Mouse (Mus musculus) neural tube, embryonic 15.5 days (tissue): ENCODE results near the gene Trmt61a. TPM values are rescaled to one million over a fixed set of nuclear protein-coding genes. Genes with fewer than 3 reads are reported as not detected.
"Not testable (repeated sequence)": the region's sequence is repeated elsewhere in the genome, so short reads cannot be mapped to it uniquely, and the experiment has no call there.

Experiments
- ATAC-seq: fragments of 200-750 bp; cut with Nextera tagmentation; 2 replicates; pipeline ENCODE4 v1.8.0; 2017; ENCODE audit warnings: mild to moderate bottlenecking, moderate TSS enrichment, moderate library complexity; ENCODE audit not compliant: low FRiP score
- H3K27ac ChIP-seq: fragments of 300-500 bp; sonication (generic); replicated peaks from 2 replicates; pipeline ENCODE4 v1.5.1; 2015; ENCODE audit warnings: mild to moderate bottlenecking, inconsistent platforms
- H3K27me3 ChIP-seq: fragments of 300-500 bp; sonication (generic); replicated peaks from 2 replicates; pipeline ENCODE4 v1.6.1; 2015; ENCODE audit warnings: inconsistent platforms
- H3K36me3 ChIP-seq: fragments of 300-500 bp; sonication (generic); 2 replicates; pipeline ENCODE4 v1.6.1; 2015; ENCODE audit warnings: inconsistent platforms
- H3K4me1 ChIP-seq: fragments of 300-500 bp; sonication (generic); 2 replicates; pipeline ENCODE4 v1.6.1; 2015; ENCODE audit warnings: inconsistent platforms
- H3K4me2 ChIP-seq: fragments of 300-500 bp; sonication (generic); 2 replicates; pipeline ENCODE4 v1.6.1; 2015; ENCODE audit warnings: inconsistent platforms, mild to moderate bottlenecking, moderate library complexity
- H3K4me3 ChIP-seq: fragments of 300-500 bp; sonication (generic); replicated peaks from 2 replicates; pipeline ENCODE4 v1.5.1; 2015; ENCODE audit warnings: mild to moderate bottlenecking, inconsistent platforms
- H3K9ac ChIP-seq: fragments of 300-500 bp; sonication (generic); replicated peaks from 2 replicates; pipeline ENCODE4 v1.6.1; 2015; ENCODE audit warnings: mild to moderate bottlenecking, inconsistent platforms
- H3K9me3 ChIP-seq: fragments of 300-500 bp; sonication (generic); replicated peaks from 2 replicates; pipeline ENCODE4 v1.6.1; 2016; ENCODE audit warnings: inconsistent platforms
- WGBS: fragments of 180-500 bp; shearing (Covaris S2); methylation state at CpG from one replicate; pipeline ENCODE4 v1.1.7; 2015; ENCODE audit warnings: mixed read lengths; 5-methylcytosine and 5-hydroxymethylcytosine counted together
- polyA plus RNA-seq: library from polyadenylated mRNA; unstranded; fragments of >200 nt; fragmentation: Nextera tagmentation; extraction: Ambion mirVana; gene quantifications from 2 replicates; pipeline ENCODE4 v1.2.1, GENCODE M21; 2015

The Trmt61a gene
- polyA plus RNA-seq, 1 experiment from 2014 or later = 10.8 TPM

DNA sequence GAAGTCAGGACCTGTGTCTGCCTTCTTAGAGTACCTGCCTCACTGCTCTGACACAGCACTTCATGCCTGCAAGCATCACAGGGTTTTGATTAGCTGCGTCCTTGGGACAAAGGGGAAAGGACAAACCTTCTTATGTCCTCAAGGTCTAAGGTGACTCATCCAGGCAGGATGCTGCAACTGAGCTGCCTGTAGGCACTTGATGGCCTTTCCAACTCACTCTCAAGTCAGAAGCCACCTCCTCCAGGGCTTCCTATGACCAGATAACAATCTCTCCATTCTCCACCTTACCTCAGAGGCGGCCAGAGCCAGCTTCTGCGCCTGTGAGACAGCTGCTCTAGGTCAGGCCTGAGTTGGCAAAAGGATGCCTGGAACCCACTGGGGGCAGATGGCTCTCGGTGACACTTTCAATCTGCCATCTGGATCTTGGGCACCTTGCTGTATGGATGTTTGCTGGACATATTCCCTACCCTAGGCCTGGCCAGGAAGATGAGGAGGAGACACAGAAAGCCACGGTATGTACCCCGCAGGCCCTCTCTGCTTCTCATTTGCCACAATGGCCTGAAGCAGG is 20.5 kb downstream of the Trmt61a start:
- Histone ChIP-seq H3K4me3 (no peak overlapping the region), H3K27ac (no peak overlapping the region), H3K9ac (no peak overlapping the region), H3K36me3 (no peaks in the 10 kb centered on the region), H3K4me1 (peaks cover 31% of the 10 kb centered on the region), H3K9me3 (no peaks in the 10 kb centered on the region), H3K4me2 (no peak overlapping the region), H3K27me3 (no peaks in the 10 kb centered on the region)
- WGBS = 78% methylated on average over 6 of the region's 6 CpGs
- no peak for ATAC-seq

DNA sequence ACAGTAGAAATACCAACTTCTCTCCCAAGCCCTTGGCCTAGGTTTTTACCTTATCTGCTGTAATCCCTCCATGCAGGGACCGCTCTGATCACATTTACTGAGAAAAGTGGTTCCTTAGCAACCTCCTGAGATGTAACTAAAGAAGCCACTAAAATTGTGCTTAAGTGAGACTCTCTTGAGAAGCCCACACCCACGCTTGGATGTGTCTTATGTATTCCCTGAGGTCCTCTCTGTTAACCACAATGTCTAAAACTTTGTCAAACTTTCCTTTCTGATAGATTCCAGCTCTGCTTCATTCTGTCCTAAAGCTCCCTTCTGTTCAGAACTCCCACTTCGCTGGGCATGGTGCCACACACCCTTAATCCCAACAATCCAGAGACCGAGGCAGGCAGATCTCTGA is 21.6 kb downstream of the Trmt61a start:
- H3K4me2 ChIP-seq = no peak overlapping the region

DNA sequence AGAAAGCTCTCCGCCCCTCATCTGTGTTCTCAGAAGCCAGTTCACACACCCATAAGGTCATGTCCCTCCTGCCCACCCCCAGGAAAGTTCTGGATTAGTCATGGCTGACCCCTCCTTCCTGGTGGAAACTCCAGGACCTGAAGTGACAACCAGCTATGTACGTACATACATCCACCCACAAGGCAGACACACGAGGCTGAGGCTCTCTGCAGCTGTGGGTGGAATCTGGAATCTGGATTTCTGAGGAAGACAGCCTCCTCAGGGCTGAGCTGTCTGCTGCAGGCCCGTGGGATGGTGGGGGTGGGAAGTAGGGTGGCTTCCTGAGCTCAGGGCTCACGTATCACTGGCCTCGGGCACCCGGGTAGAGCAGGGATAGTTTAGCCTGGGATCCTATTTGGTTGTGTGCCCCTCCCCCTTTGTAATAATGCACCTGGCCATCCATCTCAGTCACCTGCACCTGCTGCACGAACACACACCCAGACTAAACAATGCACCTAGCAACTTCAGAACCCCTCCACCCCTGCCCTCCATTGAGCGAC is 23.1 kb downstream of the Trmt61a start:
- no peak for ATAC-seq
- no peaks in the 10 kb centered on the region for H3K36me3 ChIP-seq
- no peak overlapping the region for H3K27ac ChIP-seq
- no peak overlapping the region for H3K4me2 ChIP-seq
- no peak overlapping the region for H3K9ac ChIP-seq
- H3K9me3 ChIP-seq = no peaks in the 10 kb centered on the region
- H3K27me3 ChIP-seq = no peaks in the 10 kb centered on the region
- 75% methylated on average over 9 of the region's 9 CpGs for WGBS
- H3K4me3 ChIP-seq = no peak overlapping the region
- H3K4me1 ChIP-seq = peaks cover 17% of the 10 kb centered on the region

More for the DNA sequence above, 21.6 kb downstream of the Trmt61a start:
- Histone ChIP-seq H3K27me3 (no peaks in the 10 kb centered on the region), H3K27ac (no peak overlapping the region), H3K4me1 (peaks cover 23% of the 10 kb centered on the region), H3K36me3 (no peaks in the 10 kb centered on the region), H3K4me3 (no peak overlapping the region), H3K9ac (no peak overlapping the region), H3K9me3 (no peaks in the 10 kb centered on the region)
- WGBS = 89% methylated on average over 4 of the region's 4 CpGs
- ATAC-seq = no peak

DNA sequence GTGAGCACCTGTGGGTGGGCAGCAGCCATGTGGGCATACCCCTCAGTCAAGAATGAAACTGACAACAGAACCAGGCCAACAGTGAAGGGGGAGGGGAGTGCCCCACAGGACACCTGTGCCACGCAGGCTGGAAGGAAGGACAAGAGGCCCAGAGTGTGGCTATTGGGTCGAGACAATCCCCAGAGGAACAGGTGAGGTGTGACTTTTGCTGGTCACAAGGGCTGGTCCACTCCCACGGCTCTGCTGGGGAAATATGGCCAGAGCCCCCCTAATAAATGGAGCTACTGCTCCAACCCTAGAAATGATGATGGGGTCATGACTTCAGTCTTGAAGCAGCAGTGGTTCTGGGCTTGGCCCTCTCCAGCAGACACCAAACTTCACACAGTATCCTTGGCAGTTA is 25.4 kb downstream of the Trmt61a start:
- Histone ChIP-seq H3K27ac (no peak overlapping the region), H3K4me2 (no peak overlapping the region), H3K9ac (no peak overlapping the region), H3K4me3 (no peak overlapping the region), H3K36me3 (peaks cover 8% of the 10 kb centered on the region), H3K9me3 (no peaks in the 10 kb centered on the region), H3K4me1 (peaks cover 12% of the 10 kb centered on the region), H3K27me3 (no peaks in the 10 kb centered on the region)
- 86% methylated on average over 3 of the region's 3 CpGs for WGBS
- ATAC-seq = no peak

DNA sequence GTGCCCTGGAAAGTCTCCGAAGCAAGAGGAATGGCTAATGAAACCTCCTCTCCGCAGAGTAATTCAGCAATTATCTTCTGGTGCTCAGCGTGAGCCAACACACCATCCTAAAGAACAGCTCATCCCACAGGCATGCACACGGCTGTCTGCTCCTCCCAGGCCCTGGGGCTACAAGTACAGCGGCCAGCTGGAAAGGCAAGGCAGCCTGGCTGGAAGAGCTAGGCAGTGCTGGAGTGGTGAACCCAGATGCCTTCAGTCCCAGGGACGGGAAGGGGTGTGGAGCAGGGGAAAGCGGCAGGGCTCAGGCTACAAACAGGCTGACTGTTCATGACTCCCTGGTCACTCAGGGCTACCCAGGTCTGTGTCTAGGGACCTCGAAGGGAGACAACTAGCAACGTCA is 26.7 kb downstream of the Trmt61a start:
- H3K9me3 ChIP-seq = no peaks in the 10 kb centered on the region
- no peak overlapping the region for H3K4me3 ChIP-seq
- ATAC-seq = no peak
- no peak overlapping the region for H3K9ac ChIP-seq
- peaks cover 19% of the 10 kb centered on the region for H3K36me3 ChIP-seq
- H3K27ac ChIP-seq = peak overlapping the region; percentile 24
- H3K27me3 ChIP-seq = no peaks in the 10 kb centered on the region
- H3K4me2 ChIP-seq = no peak overlapping the region
- peaks cover 12% of the 10 kb centered on the region for H3K4me1 ChIP-seq
- 32% methylated on average over 9 of the region's 9 CpGs for WGBS

DNA sequence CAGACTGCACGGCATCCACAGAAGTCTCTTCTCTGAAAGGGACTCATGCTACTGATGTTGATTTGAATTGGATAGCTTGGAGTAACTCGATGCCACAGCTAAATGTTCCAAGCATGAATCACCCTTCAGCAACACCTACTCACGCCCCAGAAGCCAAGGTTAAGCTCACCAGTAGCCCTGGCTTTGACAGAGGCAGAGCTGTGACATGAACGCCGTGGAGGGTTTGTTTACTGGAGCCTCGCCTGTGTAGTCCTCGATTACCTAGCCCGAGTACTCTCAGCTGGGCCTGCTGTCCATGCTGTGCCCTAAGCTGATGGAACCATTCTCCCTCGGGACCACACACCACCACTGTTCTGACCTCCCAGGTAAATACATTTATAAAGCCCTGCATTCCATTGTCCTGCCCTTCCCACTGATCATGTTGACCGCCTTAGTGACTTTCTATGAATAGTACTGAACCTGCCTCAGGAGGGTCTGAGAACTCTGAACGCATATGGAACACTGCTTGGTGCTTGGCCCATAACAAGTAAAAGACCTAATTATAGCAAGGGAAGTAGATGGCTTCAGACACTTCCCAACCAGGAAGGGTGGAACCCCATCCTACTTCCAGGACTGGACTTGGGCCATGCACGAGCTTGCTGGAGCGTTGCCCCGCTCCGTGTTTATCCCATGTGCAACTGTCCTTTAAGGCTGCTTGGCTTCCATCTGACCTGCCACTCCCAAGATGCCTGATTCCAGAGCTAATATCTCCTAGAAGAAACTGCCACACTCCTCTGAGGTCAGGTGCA is 27.5 kb downstream of the Trmt61a start:
- Histone ChIP-seq H3K27ac (peak overlapping the region; percentile 24), H3K9ac (no peak overlapping the region), H3K4me3 (no peak overlapping the region), H3K36me3 (peaks cover 27% of the 10 kb centered on the region), H3K4me2 (no peak overlapping the region), H3K9me3 (no peaks in the 10 kb centered on the region), H3K4me1 (peaks cover 12% of the 10 kb centered on the region), H3K27me3 (no peaks in the 10 kb centered on the region)
- ATAC-seq = no peak
- WGBS = 79% methylated on average over 15 of the region's 15 CpGs

DNA sequence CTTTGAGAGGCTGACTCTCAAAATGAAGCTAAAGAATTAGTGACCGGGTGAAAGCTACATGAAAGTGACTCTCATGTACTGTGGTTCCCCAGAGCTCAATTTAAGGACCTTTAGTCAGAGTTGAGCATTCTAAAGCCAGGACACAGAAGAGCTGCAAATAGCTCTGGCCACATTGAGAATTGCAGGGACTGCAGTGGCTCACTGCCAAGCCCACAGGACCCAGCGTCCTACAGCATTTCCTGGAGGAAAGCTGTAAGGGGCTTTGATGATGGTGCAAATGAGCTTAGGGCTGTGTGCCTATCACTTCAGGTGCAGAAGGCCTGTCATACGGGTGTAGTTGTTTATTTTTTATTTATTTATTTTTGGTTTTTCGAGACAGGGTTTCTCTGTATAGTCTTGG is 30.3 kb downstream of the Trmt61a start:
- Histone ChIP-seq H3K36me3 (peaks cover 33% of the 10 kb centered on the region), H3K4me3 (no peak overlapping the region), H3K27ac (no peak overlapping the region), H3K4me1 (peaks cover 24% of the 10 kb centered on the region), H3K4me2 (no peak overlapping the region), H3K27me3 (no peaks in the 10 kb centered on the region), H3K9ac (no peak overlapping the region), H3K9me3 (no peaks in the 10 kb centered on the region)
- no peak for ATAC-seq
- WGBS = 79% methylated on average over 4 of the region's 4 CpGs

DNA sequence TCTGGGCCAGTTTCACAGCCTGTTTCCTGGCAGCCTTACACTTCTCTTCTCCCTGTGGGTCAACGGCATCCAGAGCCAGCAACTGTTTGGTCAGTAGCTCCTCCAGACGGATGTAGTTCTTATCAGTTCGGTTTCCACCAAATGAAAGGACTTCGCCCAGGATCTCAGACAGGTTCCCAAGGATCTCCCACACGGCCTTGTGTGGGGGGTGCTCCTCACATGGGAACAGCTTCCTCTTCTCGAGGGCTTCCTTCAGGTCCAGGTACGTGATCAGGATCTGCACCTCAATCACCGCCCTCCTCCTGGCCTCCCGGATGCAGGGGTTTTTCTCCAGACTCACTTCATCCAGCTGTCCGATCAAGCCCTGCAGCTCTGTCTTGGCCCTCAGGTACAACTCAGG is 32.2 kb downstream of the Trmt61a start:
- peaks cover 29% of the 10 kb centered on the region for H3K4me1 ChIP-seq
- 95% methylated on average over 10 of the region's 10 CpGs for WGBS
- no peaks in the 10 kb centered on the region for H3K27me3 ChIP-seq
- ATAC-seq = no peak
- no peaks in the 10 kb centered on the region for H3K9me3 ChIP-seq
- H3K9ac ChIP-seq = no peak overlapping the region
- H3K36me3 ChIP-seq = peaks cover 33% of the 10 kb centered on the region
- H3K27ac ChIP-seq = no peak overlapping the region
- H3K4me3 ChIP-seq = no peak overlapping the region
- H3K4me2 ChIP-seq = no peak overlapping the region

DNA sequence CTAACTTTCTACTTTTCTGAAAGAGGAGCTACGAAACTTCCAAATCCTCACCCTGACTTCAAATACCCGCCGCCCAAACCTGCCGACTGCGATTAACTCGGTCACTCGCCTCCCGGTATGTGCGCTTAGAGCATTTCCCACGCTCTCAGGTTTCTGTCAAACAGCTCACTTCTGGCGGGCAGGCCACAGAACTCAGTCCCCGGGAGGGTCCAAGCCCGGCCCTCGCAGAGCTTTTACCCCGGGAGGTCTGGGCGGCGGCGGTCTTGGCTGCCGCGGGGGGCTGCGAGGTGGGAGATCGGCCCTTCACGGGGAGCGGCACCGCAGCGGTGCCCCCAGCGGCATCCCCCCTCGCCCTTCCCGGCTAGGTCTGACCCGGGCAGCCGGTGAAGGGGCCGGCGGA is 34.6 kb downstream of the Trmt61a start:
- ATAC-seq = peak; percentile 18
- H3K4me3 ChIP-seq = peak overlapping the region; percentile 91
- H3K9ac ChIP-seq = peak overlapping the region; percentile 92
- H3K27ac ChIP-seq = peak overlapping the region; percentile 88
- peaks cover 27% of the 10 kb centered on the region for H3K4me1 ChIP-seq
- peak overlapping the region; percentile 80 for H3K4me2 ChIP-seq
- peaks cover 34% of the 10 kb centered on the region for H3K36me3 ChIP-seq
- no peaks in the 10 kb centered on the region for H3K9me3 ChIP-seq
- 1% methylated on average over 32 of the region's 33 CpGs for WGBS
- H3K27me3 ChIP-seq = no peaks in the 10 kb centered on the region

DNA sequence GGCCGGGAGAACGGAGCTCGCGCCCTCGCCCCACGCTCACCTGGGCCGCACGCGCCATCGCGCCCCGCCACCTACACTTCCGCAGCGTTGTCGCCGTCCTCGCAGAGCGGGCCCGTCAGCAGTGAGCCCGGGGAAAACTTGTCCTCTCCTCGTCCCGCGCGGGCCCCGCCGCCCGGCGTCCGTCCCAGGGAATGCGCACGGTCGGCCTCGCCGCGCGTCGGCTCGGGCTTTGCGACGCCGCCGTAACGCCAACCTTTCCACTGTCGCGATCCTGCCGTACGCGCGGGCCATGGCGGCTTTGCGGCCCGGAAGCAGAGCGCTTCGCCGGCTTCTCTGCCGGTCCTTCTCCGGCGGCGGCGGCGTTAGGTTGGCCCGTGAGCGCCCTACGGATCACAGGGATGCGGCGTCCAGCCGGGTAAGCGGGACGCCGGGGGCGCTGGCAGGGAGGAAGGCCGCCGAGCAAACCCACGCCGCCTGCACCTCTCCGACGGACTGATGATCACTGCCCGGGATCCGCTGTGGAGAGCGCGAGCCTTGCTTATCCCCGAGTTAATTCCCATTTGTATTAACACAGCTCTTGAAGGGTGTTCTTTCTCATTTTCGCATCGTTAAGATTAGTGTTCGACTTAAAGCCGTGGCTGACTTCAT is 35.2 kb downstream of the Trmt61a start, which contains the start of the genes Bag5 and Apopt1:
Gene Bag5, minus strand, starts transcription at position 254 of the 648 bp plus-strand sequence.
Gene Apopt1, plus strand, starts transcription at position 258 of the 648 bp plus-strand sequence.
- Histone ChIP-seq H3K9me3 (no peaks in the 10 kb centered on the region), H3K4me3 (peak within 1 kb of the TSS; percentile 91), H3K27ac (peak within 1 kb of the TSS; percentile 88), H3K9ac (peak within 1 kb of the TSS; percentile 92), H3K27me3 (no peaks in the 10 kb centered on the region), H3K4me2 (peak within 1 kb of the TSS; percentile 80), H3K36me3 (peaks cover 30% of the 10 kb centered on the region), H3K4me1 (peaks cover 27% of the 10 kb centered on the region)
- WGBS = under 1% methylated on average over 83 of the region's 86 CpGs
- ATAC-seq = peak; percentile 96

DNA sequence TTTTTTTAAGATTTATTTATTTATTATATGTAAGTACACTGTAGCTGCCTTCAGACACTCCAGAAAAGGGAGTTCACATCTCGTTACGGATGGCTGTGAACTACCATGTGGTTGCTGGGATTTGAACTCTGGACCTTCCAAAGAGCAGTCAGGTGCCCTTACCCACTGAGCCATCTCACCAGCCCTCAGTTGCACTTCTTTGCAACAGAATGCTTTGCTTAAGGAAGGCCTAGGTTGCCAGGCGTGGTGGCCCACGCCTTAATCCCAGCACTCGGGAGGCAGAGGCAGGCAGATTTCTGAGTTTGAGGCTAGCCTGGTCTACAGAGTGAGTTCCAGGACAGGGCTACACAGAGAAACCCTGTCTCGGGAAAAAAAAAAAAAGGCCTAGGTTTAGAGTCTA is 36.0 kb downstream of the Trmt61a start:
- whole genome bisulfite sequencing = 80% methylated on average over 6 of the region's 6 CpGs
- Histone ChIP-seq H3K4me1 (peaks cover 32% of the 10 kb centered on the region), H3K9ac (peak overlapping the region; percentile 92; the same call in 1 of the 2 replicates), H3K4me2 (peak overlapping the region; percentile 80), H3K36me3 (peaks cover 25% of the 10 kb centered on the region), H3K4me3 (peak overlapping the region; percentile 91)
- not testable (repeated sequence) for H3K9me3 ChIP-seq, H3K27ac ChIP-seq, ATAC-seq, H3K27me3 ChIP-seq
